Mouse (Mus musculus) layer of hippocampus, postnatal 36 days (tissue): ENCODE results near the gene Olfr1380. TPM values are rescaled to one million over a fixed set of nuclear protein-coding genes. Genes with fewer than 3 reads are reported as not detected.
"Not testable (repeated sequence)": the region's sequence is repeated elsewhere in the genome, so short reads cannot be mapped to it uniquely, and the experiment has no call there.

Experiments used
- DNase-seq, 2 experiments: peaks; one replicate each; pipeline ENCODE4 v3.0.0; 2022
- total RNA-seq, 2 experiments: library from RNA; stranded (reverse); gene quantifications; 2 replicates each; pipeline ENCODE4 v1.2.3; 2021

The Olfr1380 gene
- total RNA-seq, result not detected

DNA sequence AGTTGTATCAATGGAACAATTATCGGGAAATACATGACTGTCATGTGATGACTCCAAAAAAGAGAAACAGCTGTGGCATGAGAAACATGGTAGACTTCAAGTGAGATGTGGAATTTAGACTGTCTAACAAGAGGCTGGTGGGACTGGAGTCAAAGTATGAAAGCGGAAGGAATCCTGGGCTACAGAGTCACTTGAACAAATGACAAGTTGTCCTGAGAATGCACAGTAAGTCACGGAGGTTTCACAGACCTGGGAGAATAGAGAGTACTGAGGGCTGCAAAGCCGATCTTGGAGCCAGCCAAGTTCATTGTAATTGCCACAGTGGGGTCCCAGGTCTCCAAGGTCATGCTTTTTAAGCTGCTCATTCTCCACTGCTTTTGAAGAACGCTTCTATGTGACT, at the start of gene Olfr1380:
Gene Olfr1380 (plus strand): TSS at position 301 of the 400 bp plus-strand sequence.
- DNase-seq, result not testable (repeated sequence)

DNA sequence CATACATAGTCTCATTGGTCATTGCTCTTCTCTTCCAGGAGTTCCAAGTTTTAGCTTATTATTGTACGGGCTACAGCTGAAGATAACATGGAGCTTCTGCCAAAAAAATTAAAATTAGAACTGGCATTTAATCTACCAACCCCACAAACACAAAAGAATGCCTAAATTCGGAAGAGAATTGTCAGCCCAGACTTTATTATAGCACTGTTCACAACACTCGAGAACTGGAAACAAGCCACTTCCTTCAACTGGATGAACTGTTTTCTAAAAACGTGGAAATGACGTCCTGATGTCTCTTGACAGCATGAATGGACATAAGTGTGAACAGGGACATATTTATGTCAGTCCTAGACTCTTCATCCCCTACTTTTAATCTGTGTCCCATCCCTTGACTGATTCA, 38.6 kb upstream of the Olfr1380 start:
- DNase-seq, result no peak

DNA sequence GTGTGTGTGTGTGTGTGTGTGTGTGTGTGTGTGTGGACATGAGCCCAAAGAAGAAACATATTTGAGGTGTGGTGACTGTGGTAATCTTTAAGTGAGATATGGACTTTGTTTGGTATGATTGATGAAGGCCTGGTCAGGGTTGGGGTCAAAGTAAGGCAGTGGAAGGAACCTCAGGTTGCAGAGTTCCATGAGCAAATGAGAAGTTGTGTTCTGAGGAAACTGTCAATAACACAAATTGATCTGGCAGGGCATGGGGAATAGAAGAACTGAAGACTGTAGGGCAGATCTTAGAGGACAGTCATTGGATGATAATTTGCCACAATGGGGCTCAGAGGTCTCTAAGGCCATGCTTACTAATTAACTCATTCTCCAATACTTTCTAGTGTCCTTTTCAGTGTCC, 37.3 kb upstream of the Olfr1380 start, which contains the start of gene Olfr1383:
Gene Olfr1383 (plus strand): TSS at position 301 of the 400 bp plus-strand sequence.
- DNase-seq, result no peak

DNA sequence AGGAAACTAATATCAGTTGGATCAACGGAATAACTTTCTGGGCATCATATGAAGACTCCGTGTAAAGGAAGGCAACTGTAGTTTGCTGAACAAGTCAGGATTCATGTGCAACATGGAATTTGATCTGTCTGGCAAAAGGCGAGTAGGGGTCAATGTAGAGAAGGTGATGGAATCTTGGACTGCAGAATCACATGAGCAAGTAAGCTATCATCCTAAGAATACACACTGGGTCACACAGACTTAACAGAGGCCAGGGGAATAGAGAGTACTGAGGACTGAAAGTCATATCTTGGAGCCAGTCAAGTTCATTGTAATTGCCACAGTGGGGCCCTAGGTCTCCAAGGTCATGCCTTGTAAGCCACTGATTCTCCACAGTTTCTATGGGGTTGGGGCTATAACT, 28.7 kb upstream of the Olfr1380 start, which contains the start of gene Olfr1382:
Gene Olfr1382 (plus strand): TSS at position 301 of the 400 bp plus-strand sequence.
- no peak for DNase-seq

DNA sequence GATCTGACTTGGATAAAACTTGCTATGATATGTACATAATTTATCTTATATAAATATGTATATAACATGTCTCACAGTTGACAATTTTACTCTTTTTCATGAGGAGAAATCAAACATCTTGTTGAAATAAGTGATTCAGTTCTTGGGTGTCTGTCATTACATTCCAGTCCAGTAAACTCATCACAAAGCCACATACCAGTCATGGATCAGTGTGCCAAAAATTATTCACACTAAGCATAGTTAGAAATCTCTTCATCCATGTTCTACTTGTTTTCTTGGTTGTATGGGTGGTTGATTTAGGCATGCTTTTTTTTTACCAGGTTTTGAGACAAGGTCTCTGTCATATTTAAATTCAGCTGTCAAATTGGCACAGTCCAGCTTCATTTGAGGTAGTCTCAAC, 23.9 kb upstream of the Olfr1380 start:
- DNase-seq, result no peak

DNA sequence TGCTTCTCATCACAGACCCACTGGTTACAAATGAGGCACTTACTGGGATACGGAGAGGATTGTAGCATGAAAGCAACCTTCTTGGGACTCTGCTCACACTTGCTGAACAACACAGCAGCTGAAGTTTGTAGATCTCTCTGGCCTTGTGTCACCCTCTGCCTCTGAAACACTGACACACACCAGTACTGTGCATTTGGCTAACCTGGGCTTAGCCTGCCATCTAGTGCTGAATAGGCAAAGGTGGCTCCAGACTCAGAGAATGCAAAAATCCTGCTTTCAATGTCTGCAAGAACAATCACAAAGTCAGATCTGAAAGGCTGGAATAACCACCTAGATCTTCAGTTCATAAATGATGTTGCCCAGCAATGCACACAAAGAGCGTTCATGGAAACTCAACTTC, 20.0 kb upstream of the Olfr1380 start:
- peak; percentile 4 to 22 for DNase-seq

DNA sequence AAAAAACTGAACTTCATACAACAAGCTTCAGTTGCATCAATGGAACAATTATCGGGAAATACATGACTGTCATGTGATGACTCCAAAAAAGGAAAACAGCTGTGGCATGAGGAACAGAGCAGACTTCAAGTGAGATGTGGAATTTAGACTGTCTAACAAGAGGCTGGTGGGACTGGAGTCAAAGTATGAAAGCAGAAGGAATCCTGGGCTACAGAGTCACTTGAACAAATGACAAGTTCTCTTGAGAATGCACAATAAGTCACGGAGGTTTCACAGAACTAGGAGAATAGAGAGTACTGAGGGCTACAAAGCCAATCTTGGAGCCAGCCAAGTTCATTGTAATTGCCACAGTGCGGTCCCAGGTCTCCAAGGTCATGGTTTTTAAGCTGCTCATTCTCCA, 13.5 kb upstream of the Olfr1380 start, which contains the start of gene Olfr1381:
Gene Olfr1381 (plus strand): TSS at position 301 of the 400 bp plus-strand sequence.
- not testable (repeated sequence) for DNase-seq

DNA sequence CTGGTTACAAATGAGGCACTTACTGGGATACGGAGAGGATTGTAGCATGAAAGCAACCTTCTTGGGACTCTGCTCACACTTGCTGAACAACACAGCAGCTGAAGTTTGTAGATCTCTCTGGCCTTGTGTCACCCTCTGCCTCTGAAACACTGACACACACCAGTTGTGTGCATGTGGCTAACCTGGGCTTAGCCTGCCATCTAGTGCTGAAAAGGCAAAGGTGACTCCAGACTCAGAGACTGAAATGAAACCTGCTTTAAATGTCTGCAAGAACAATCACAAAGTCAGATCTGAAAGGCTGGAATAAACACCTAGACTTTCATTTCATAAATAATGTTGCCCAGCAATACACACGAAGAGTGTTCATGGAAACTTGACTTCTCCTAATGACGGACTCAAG, 2.6 kb upstream of the Olfr1380 start:
- DNase-seq, result not testable (repeated sequence)

DNA sequence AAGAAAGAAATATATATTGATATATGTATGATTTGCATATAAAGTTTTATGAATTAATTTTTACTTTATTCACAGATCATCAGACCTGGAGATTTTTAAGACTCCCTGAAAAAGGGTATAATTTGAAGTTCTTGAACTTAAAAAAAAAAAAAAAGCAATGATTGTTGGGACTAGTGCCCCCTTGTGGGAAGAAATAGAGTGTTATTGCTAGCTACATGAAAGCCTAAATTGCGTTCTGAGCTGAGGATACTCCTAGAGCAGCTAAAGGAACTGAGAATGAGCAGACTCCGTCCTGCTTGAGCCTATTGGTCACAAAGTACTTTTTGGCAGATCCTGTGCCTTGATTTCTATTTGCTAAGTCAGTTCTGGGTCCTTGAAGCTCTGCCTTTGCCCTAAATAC, 18.4 kb downstream of the Olfr1380 start:
- not testable (repeated sequence) for DNase-seq

DNA sequence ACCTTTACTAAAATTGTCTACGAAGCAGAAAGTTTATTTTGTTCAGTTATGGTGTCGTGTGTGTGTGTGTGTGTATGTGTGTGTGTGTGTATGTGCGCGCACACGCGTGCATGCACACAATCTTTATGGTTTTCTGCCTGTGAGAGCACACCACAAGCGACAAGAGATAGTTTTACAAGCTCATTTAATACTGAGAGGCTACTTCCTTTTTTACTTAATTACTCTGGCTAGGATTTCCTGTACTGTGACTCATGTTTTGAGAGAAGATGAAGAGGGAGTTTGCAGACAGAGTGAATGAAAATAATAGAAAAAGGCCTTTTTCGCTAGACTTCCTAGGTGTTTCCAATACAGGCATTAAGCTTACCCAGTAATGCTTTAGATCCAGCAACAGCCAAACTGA, 23.8 kb downstream of the Olfr1380 start:
- DNase-seq, result not testable (repeated sequence)

DNA sequence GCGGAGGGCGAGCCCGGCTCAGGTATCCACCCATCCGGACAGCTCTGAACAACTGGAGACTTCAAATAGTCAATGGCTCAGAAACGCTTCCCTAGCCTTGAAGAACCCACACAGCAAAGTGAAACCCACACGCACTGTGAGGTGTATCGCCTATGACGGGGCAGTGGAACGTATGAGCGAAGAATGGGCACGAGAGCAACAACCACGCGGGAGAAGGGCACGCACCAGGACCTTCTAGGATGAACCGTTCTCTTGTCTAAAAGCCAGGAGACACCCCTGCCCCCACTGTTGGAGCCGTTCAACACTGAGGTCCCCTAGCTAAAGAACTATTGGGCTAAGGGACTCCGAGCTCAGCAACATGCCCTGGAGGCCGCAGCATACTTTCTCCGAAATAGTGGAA, 33.5 kb downstream of the Olfr1380 start:
- DNase-seq, result no peak

DNA sequence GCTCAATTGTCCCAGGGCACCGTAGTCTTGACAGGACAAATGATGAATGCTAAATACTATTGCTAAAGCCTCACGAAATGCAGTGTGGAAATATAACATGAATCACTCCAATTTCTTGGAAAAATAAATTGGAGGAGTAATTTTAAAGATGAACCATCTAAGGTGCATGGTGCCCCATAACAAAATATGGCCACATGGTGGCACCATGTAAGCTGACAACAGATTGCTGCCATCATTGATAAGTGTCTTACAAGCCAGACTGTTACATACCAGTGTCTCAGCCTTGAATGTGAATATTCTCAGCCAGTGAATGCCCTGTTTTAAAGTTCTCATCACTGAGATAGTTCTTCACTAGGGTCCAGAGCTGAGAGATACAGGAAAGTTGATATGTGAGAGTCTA, 40.5 kb downstream of the Olfr1380 start:
- DNase-seq, result not testable (repeated sequence)

DNA sequence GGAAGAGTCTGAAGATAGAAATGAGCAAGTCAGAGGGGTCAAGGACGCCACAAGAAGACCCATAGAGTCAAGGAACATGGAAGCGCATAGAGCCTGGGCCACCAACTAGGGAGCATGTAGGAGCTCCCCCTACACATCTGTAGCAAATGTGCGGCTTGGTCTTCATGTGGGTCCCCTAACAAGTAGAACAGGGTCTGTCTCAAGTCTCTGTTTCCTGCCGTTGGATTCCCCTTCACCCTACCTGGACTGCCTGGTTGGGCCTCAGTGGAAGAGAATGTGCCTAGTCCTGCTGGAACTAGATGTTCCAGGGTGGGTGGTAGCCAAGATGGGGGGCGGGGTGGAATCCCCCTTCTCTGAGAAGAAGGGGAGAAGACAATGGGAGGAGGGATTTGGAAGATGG, 51.6 kb downstream of the Olfr1380 start:
- DNase-seq, result not testable (repeated sequence)

DNA sequence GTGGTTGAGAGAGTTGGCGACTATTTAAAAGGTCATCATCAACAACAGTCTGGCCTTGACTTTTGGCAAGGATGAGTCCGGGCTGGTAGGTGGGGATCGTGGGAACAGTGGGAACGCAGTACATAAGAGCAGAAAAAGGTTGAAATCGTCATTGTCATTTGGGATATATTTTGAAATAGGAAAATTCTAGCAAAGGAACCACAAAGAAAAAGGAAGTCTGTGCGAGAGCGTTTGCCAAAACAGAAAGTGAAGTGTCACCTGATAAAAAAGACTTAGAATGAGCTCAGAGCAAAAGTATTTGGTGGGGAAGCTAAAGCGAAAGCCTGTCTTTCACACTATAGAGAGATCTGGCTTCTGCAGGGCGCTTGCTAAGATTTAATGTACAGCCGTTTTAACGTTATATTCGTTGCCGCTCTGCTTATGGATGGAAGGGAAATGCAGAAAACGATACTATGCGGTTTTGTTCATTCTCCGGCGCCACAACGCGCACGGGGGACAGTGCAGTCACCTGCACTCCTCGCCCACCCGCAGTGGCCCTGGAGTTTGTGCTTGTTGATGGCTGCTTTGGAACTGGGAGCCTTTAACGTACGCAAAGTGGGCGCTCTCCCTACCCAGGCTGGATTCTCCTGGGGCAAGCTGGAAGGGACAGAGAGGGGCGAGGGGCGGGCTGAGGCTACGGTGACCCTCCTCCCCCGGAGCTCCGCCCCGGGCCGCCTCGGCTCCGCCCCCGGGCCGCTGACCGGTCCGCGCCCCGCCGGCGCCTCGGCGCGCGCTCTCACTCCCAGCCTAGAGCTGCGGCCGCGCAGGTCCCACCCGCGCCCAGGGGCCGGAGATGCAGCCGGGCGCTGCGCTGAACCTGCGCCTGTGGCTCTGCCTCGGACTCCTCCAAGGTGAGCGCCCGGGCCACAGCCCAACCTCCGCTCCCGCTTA, 52.5 kb downstream of the Olfr1380 start, which contains the start of gene Flt4:
Gene Flt4 (plus strand): TSS at position 326 of the 930 bp plus-strand sequence.
- not testable (repeated sequence) for DNase-seq

DNA sequence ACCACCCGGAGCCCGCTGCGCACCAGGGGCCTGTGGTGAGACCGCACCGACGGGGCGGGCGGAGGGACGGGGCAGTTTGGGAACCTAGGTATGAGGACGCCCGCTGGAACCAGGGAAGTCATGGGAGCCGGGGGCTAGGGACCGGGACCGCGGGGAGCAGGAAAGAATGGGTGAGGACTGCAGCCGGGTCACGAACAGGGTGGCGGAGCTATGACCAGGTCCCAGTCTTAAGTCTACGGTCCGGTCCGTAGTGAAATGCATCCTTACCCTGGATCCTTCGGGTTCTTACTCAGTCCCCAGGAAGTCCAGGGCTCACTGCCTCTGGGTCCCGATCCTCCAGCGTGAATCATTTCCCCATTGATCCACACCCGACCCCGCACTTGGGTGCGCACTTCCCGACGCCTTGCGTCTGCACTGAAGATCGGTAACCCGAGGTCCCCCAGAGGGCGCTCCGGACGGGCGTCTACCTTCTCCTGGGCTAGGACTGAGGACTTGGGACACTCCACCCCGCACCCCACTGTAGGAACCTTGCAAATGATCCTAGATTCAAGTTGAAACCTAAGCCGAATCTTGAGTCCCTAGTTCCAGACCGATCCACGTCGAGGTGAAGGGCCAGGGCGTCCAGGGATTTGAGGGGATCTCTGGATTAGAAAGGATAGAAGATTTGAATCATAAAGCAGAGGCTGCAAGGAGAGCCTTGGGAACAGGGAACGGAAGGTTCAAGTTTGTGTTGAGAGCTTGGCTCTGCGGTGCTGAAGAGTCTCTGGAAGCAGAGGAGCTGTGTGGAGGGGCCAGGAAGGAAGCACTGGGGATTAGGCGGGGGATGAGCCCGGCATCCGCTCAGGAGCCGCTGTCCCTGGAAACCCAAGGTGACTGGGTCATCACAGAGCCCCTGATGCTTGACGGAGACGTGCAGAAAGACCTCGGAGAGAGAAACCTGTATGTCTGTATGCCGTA, 53.5 kb downstream of the Olfr1380 start:
- not testable (repeated sequence) for DNase-seq

DNA sequence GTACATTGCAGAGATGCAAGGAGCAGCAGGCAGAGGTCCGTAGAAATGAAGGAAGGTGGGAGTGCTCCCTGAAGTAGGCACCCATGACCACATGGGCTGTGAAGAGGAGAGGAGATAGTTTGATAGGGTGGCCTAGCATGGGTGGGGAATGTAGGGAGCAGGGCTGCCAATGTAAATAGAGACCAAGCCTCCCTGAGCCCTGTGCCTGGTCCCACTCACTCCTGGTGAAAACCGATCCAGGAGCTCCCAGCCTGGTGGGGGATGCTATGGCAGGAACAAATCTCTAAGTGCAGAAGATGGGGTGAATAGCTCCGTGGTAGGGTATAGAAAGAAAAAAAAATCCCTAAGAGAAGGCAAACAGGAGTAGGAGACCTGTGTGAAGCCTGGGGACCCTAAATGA, 54.7 kb downstream of the Olfr1380 start:
- DNase-seq, result not testable (repeated sequence)

DNA sequence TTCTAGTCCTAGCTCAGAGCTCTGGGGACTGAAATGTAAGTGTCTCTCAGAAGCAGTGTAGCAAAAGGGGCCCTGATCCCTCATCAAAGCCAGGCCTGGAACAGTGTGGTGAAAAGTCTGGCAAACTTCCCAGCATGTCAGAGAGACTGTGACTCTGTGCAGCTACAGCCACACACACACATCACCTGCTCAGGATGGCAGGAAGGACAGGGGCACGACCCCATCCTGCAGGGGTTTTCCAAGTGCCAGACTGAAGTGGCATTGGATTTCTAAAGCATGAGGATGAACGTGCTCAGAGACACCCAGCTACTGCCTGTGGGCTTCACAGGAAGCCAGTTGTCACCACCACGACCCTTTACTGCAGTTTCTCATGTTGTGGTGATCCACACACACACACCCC, 55.5 kb downstream of the Olfr1380 start:
- DNase-seq, result no peak

DNA sequence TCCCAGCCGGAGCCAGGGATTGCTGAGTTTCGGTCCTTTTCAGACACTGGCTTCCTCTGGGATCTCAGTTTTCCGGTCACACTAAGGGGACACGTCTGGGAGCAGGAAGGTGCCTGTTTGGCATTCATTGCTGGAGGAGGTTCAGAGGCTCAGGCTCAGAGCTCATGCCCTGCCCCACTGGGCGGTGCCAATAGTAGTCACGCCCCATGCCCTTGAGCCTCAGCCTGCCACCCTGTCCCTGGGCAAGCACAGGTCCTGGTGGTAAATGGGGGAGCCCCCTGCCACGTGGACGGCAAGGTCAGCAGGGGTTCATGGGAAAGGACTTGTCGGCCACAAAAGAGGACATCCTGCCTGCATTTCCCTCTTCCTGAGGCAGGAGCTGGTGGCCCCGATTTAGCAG, 56.7 kb downstream of the Olfr1380 start:
- DNase-seq, result no peak
